Mouse (Mus musculus) layer of hippocampus, postnatal 25 days (tissue): ENCODE data around the gene Ttc12. TPM values are rescaled to one million over a fixed set of nuclear protein-coding genes. Genes with fewer than 3 reads are reported as not detected.

Source experiments
- DNase-seq, 2 experiments: peaks; one replicate each; pipeline ENCODE4 v3.0.0; 2022; ENCODE audit warnings: mixed read lengths in 2 of 2, low spot score in 1 of 2; ENCODE audit errors: extremely low spot score in 1 of 2
- total RNA-seq, 2 experiments: library from RNA; stranded (reverse); gene quantifications; 2 replicates each; pipeline ENCODE4 v1.2.3; 2021

Gene Ttc12
- total RNA-seq = 1 to 10 TPM; 1.4 to 1.8 TPM

DNA sequence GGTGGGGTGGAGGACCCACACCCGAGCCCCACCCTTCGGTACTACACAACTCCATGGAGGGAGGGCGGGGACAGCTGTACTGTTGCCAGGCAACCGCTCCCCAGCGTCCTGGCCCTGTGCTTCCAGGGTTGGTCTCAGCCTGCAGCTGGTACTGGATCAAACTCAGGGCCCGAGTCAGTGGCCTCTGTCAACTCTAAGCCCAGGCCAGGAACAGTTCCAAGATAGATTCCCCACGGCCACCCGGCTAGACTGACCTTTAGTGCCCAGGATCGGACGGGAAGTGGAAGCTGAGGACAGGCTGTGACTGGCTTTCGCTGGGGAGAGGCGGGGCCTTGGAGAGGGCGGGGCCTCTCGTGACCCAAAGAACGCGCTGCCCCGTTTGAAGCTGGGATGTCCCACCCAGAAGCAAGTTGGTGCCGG, at the start of gene Ttc12:
Gene Ttc12 (minus strand): TSS at position 334 of the 420 bp plus-strand sequence.
- peak in 1 of 2 experiments; percentile 33 for DNase-seq

DNA sequence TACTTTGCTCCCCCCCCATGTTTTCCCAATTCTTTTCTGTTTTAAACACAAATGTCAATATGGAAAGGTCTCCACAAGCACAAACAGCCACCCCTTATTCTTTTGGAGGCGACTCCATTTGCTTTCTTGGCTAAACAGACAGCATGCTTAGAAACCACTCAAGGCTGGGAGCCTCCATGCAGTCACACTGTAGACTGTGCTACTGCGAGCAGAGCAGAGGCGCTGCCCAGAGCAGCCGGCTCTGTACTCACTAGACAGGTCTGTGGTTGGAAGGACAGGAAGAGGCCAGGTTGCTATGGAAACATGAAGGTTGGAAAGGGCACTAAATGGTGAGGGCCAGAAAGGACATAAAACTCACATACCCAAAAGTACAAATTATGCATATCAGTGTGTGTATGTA, 48.9 kb upstream of the Ttc12 start:
- no peak for DNase-seq

DNA sequence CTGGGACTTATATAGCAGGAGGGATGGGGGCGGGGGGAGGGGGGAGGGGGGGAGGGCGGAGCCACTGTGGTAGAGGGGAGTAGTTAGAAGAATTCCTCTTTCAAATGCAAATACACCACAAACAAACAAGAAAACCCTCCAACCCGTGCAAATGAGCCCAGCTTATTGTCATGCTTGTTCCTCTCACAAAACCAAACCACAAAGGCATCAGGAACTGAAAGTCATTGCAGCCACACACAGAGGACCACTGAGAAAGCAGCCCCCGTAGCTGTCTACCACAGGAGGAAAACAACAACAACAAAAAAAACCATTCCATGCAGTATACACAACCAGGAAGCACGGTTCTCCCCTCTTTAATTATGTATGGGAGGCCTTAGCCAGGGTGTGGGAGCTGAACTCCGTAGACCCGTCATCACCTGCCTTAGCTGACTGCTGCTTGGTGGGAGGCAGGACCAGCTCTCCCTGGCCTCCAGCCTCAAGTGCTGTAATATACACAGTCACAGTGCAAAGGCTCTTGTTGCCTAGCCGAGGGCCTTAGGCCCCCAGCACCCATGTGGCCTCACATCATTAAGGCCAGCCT, 48.0 kb upstream of the Ttc12 start:
- no peak for DNase-seq

DNA sequence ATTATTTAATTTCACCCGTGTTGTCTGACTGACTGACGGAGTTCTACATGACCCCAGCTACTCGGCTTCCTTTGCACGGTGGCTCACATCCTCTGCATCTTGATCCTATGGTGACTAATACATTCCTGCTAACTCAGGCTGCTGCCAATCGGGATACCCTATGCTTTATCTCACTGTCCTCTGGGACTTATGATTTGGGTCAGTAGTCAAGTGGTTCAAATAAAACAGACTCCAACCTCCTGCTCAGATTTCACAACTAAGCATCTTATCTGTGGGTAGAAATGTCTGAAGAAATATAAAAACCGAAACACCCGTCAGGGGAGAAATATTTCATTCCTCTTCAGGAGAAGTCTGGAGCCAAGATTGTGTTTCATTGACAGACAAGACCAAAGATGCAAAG, 47.4 kb upstream of the Ttc12 start:
- DNase-seq = no peak

DNA sequence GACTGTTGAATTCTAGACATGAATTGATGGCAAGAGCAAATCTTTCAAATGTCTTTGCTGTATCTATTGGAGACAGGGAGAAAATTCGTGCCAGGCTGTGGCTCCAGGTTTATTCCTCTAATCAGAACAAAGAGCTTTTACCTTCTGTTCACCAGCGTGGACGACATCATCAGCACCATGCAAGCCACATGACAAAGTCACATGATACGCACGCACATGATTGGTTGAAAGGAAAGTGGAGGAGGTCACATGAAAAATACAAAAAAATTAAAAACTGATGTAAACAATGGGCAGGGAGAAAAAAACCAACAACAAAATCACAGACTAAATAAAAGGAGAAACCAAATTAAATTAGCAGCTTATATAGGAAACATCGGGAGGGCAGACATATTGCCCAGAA, 45.8 kb upstream of the Ttc12 start:
- no peak for DNase-seq

DNA sequence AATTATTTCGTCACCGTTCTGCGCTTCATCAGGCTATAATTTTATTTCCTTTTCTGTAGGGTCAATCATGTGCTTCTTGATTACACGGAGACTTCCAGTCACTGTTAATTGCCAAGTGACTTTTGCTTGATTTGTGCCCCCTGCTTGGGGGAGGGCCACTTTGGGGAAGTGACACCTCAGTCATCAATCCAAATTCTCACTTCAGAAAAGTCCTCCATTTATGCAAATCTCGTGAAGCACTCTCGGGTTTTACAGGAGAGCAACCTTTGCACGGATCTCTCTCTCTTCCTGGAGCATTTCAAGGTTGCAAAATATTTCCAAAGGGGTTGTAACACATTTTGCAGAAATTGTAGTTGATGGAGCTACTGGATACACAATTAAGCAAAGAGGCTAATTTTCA, 45.2 kb upstream of the Ttc12 start:
- no peak for DNase-seq

DNA sequence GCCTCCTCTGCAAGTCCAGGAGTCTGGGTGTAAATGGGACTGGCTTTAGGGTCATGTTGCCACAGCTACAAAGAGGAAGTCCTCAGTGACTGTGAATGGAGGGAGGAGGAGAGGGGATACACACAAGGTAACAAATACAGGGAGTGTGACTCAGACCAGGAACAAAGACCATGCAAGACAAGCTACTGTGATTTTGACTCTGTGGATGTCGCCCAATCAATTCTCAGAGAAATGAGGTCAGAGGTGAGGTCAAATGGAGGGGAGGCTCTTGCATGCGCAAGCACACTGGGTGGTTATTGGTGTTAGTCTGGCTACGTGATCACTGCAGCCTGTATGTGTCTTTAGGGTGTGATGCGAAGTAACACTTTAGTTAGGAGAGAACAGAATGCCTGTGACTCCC, 44.7 kb upstream of the Ttc12 start:
- no peak for DNase-seq

DNA sequence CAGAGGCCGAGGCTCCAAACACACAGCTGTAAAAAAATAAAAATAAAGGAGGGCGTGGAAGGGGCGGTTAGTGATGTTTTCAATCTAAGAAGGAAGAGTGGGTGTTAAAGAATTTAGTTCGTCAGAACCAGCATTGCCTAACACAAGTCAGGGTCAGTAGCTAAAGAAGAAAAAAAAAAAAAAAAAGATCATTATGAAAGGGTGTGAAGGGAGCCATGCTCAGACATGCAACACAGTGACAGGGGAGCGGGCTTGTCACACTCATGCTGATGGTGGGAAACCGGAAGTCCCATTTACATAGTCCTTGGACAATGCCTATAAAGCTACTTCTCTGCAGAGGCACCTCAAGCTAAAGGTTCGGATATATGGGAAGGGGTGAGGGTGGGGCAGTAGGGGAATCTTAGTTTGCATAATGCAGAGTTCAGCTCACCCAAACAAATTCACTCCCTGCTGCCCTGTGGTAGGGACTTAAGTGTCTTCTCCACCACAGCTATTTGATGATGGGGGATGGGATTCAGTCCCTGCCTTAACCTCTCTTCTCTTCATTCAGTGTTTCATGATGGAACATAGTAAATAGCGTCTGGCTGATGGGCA, 43.4 kb upstream of the Ttc12 start:
- no peak for DNase-seq

DNA sequence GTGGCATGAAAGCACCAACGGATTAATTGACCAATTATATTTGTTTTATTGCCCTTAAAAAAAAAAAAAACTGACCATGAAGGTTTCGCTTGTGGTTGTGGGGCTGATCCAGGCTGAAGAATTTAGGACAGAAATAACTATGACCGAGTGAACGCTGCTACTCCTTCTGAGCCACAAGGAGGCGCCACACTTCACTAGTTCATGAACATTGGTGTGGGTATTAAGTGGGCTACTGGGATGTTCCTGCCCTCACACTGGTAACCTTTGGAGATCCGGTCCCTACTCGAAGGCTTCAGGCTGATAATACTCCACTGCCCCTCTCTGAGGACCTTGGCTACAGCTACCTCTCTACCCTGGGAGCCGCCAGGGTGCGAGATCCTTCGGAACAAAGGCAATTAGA, 42.9 kb upstream of the Ttc12 start:
- DNase-seq = peak in 1 of 2 experiments; percentile 47

DNA sequence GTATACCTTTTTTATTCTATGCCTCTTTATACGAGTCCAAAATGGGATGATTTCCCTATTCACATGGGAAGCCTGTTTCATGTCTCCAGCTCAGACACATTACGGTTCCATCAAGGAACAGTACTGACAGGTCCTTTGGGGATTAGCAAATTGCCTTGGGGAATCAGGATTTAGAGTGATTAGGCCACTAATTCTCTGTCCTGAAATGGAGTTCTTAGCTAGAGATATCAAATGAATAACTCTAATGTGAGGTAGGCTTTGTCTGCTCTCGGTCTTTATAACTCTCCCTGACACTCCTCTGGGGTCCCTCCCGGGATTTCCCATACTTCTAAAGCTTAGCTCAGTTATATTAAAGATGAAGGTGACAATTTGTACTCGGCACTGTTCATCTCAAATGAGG, 42.0 kb upstream of the Ttc12 start:
- DNase-seq = no peak

DNA sequence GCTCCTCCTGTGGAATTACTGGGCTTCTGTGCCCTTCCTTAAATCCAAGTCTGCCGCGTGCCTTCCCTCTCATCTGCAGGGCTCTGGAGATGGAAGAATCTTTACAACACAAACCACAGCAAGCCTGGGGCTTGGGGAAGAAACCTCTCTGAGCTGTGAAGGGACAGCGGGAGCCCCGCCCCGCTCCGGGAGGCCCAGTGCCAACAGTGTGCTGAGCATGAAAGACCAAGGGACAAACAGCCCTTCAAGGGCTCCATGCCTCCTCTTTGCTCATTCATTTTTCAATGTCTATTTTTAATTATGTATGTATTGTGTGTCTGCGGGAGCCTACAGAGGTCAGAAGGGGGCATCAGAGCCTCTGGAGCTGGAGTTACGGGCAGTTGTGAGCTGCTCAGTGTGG, 41.3 kb upstream of the Ttc12 start:
- DNase-seq = no peak

DNA sequence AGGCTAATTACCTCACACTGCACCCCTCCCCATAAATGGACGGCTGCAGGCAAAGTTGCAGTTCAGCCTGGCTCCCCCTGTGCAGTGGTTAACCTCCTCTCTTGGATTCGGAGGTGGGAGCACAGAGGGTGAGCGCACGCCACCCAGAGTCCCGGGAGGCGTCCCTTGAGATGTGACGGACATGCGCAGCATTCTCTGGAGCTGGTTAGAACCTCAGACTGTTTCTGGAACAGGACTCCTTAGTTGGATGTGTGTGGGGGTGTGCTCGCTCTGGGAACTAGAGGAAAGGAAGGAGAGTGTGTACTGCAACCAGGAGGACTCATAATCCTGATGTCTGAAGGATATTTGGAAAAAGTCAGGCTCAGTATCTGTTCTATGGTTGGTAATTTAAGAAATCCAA, 38.7 kb upstream of the Ttc12 start:
- no peak for DNase-seq

DNA sequence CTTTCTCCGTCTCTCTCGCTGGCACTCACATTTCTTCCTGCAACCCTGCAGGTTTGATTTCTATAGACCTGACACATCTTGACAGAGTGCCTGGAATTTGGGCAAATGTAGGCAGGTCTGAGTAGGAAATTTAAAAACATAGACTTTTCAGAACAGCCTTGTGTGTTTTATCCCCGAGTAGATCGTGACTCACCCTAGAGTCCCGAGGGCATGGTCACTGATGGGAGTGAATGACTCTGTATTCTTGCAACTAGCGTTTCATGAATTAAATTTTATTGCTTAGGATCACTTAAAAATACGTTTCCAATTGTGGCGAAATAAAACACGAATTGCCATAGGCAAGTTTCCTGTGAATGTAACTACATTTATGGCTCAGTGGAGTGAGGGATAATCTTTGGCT, 37.9 kb upstream of the Ttc12 start:
- DNase-seq = no peak

DNA sequence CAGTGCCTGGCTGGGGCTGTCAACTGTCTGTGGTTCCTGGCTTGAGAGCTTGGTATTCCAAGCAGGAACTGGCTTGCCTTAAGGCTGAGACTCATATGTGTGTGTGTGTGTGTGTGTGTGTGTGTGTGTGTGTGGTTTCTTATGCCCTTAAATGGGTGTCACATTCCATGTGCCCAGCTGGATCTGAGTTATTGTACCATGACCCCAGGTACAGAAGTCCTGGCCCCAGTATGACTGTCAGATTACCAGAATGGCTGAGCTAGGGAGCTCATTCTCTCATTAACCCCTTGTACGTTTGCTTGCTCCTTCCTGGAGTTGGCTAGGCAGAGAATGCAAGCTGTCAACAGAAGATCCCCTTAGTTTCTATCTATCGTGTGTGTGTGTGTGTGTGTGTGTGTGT, 28.3 kb upstream of the Ttc12 start:
- no peak for DNase-seq

DNA sequence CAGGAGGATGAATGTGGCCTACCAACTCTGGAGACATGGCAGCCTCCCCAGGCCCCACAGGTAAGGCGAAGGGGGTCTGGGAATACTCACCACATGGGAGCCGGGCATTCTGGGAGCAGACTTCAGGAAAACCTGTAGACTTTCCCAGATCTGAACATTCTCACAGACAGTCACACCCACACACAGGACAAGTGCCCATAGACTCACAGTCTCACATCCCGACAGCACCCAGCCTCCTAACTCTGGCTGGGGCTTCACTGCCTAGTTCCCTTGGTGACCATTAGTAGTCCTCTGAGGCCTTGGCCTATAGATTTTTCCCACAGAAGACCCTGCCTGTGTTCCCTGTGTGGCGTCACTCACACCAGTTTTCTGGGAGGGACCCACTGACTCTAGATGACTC, 24.6 kb upstream of the Ttc12 start:
- DNase-seq = no peak

DNA sequence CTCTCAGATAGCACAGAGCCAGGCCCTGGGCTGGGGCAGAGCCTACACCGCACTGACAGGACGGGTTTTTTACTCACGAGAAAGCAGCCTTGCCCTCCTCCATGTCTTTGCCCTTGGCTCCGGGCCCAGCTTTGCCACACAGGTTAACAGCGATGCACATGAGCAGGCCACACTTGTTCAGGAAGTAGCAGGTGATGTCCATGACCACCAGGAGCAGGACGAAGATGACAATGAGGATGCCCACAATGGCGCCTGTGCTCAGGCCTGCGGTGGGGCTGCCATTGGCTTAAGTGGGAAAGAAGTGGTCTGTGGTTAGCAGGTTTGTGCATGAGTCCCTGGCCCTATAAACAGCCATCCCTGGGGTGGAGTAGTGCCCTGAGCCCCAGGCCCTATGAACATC, 23.6 kb upstream of the Ttc12 start:
- no peak for DNase-seq

DNA sequence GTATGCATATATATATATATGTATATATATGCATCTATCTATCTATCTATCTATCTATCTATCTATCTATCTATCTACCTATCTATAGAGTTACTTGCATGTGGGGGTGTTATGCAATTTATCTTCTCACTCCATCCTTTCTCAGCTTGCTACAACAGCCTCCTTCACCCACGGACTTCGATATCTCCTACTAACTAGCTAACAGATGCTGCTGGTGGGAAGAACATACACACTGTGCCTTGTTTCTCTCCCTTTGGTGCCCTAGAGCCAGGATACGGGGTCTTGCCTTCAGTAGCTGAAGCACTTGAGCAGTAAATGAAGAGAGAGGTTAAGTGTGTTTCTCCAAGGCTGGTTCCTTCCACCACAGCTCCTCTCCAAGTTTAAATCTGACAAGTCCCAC, 23.1 kb upstream of the Ttc12 start:
- no peak for DNase-seq

DNA sequence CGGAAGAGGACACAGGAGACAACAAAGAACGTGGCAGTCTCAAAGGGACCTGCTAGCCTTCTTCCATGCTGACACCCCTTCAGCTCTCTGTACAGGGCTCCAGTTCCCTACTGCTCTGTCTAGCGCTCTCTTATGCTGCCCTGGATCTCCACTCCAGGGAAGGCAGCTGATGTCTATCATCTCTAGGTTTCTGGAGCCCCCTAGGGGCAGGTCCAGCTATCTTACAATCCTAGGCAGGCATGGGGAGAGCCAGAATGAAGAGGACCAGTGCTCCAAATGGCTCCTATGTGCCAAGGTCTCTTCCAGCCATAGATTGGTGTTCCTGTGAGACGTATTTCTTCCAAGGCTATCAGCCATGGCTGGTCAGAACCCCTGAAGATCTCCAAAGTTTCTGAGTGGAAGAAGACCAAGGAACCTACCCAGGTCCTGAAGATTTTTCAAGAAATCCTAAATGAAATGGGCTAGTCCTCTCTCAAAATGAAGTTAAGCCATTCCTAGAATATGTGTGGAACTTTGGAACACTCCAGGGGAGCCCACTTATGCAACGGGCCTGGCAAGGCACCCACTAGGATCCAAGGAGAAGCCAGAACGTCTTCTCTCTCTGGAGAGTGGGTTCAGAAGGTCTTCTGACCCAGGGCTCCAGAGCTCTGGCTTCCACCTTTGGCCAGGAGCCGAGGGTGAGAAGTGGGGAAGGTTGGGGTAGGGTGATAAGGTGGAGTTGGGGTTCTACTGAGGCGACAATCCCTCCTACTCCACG, 22.0 kb upstream of the Ttc12 start:
- no peak for DNase-seq

DNA sequence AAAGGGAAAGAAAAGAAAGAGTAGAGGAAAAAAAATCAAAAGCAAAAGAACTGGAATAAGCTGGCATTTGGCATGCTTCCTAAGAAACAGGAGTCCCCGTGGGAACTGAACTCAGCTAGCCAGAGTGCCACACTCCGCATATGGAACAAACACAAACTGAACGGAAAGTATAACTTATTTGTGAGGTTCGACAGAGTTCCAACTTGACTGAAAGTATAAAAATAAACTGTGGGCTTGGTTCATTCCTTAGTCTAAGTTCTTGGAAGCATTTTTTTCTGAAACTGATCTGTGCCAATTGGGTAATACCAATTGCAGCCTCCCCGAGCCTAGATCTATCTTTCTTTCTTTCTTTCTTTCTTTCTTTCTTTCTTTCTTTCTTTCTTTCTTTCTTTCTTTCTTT, 18.6 kb upstream of the Ttc12 start:
- no peak for DNase-seq

DNA sequence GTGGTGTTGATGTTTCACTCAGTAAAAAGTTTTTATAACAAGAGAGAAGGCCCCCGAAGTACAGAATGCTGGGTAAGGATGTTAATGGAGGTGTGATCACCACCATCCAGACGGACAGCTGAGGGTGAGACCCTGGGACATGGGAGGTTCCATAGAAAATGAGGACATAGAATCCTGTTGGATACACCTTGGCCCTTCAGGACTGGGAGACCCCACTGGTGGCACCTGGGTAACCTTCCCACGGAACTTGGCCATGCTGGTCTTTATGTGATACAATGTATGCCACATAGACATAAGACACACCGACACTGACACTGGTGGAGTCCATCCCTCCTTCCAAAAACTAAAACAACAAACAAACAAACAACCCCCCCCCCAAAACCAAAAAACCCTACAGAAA, 16.2 kb upstream of the Ttc12 start:
- no peak for DNase-seq

DNA sequence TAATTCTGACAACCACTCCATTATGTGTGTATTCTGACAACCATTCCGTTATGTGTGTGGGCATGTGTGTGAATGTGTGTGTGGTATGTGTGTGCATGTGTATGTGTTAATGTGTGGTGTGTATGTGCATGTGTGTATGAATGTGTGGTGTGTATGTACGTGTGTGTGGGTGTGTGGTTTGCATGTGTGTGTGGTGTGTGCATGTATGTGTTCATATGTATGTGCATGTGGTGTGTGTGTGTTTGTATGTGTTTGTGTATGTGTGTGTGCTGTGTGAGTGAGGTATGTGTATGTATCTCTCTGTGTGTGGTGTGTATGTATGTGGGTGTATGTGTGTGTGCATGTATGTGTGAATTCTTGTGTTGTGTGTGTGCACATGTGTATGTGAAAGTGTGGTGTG, 13.9 kb upstream of the Ttc12 start:
- no peak for DNase-seq

DNA sequence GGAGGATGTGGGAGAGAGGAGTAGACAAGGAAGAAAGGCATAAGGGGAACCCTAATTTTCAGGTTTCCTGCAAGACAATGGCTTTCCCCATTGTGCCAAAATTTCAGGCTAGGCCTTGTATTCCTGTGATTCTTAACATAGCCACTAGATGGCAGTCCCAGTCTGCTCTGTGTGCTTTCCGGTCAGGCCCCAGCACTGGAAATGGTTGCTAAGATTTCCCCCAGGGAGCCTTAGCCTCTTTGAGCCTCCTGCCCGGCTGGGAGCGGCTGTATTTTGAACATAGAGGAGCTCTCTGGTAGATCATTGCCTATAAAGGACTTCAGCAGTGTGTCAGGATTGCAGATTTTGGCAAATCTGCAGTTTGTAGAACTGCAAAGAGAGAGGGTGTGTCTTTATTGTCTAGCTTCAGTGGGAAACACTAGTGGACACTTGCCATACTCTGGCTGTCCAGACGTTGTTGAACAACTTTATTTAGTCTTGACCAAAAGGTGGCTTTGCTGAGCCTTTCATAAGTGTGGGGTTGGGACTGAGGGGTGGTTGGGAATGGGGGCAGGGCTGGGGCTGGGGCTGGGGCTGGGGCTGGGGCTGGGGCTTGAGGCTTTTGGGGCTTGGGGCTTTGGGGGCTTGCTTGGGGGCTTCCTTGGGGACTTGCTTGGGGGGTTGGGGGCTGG, 8.1 kb upstream of the Ttc12 start:
- peak; percentile 47 to 56 for DNase-seq
